Mouse (Mus musculus) forebrain, embryonic 10.5 days (tissue): ENCODE measurements around the gene Ccdc148. TPM values are rescaled to one million over a fixed set of nuclear protein-coding genes. Genes with fewer than 3 reads are reported as not detected.

Experiments used
- DNase-seq: peaks from one replicate; pipeline ENCODE4 v3.0.0-alpha.2; 2017; ENCODE audit warnings: low spot score; ENCODE audit errors: extremely low spot score
- H3K27ac ChIP-seq: fragments of 300-500 bp; sonication (generic); 2 replicates; pipeline ENCODE4 v1.5.1; 2016; ENCODE audit warnings: mild to moderate bottlenecking
- H3K27me3 ChIP-seq: fragments of 300-500 bp; sonication (generic); 2 replicates; pipeline ENCODE4 v1.6.1; 2016; ENCODE audit warnings: mild to moderate bottlenecking; ENCODE audit not compliant: poor library complexity, severe bottlenecking
- H3K36me3 ChIP-seq: fragments of 300-500 bp; sonication (generic); replicated peaks from 2 replicates; pipeline ENCODE4 v1.6.1; 2016; ENCODE audit warnings: mild to moderate bottlenecking, moderate library complexity
- H3K4me1 ChIP-seq: fragments of 300-500 bp; sonication (generic); 2 replicates; pipeline ENCODE4 v1.6.1; 2016
- H3K4me3 ChIP-seq: fragments of 300-500 bp; sonication (generic); 2 replicates; pipeline ENCODE4 v1.5.1; 2016; ENCODE audit warnings: mild to moderate bottlenecking, moderate library complexity
- H3K9me3 ChIP-seq: fragments of 300-500 bp; sonication (generic); 2 replicates; pipeline ENCODE4 v1.6.1; 2016; ENCODE audit warnings: mild to moderate bottlenecking, moderate library complexity
- WGBS: fragments of 180-500 bp; shearing (Covaris S2); methylation state at CpG from one replicate; pipeline ENCODE4 v1.1.7; 2016; 5-methylcytosine and 5-hydroxymethylcytosine counted together
- polyA plus RNA-seq: library from polyadenylated mRNA; unstranded; fragments of >200 nt; fragmentation: Nextera tagmentation; extraction: Ambion mirVana; gene quantifications from 2 replicates; pipeline ENCODE4 v1.2.1, GENCODE M21; 2016

Ccdc148 gene
- polyA plus RNA-seq, 1 experiment from 2014 or later, result 1.3 TPM

DNA sequence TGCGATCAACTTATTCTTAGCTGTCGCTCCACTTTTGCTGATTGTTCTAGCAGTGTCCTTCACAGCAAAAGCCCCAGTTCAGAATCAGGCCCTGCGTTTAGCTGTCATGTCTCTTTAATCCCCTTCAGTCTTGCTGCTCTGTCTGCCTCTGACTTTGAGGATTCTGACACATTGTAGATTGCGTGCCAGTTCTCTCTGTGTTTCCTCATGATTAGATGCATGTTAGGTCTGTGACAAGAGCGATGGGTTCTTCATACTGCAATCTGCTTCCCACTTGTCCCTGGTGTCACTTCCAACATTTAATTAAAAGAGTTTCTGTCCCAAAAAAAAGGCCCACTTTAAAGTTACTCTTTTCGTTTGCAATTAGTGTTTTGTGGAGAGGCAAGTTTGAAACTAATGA is 126.2 kb downstream of the Ccdc148 start:
- Histone ChIP-seq H3K36me3 (no peaks in the 10 kb centered on the region), H3K9me3 (no peaks in the 10 kb centered on the region), H3K27ac (no peak overlapping the region), H3K27me3 (no peaks in the 10 kb centered on the region), H3K4me1 (no peaks in the 10 kb centered on the region), H3K4me3 (no peak overlapping the region)
- WGBS, result 87% methylated on average over 6 of the region's 6 CpGs
- DNase-seq, result no peak

DNA sequence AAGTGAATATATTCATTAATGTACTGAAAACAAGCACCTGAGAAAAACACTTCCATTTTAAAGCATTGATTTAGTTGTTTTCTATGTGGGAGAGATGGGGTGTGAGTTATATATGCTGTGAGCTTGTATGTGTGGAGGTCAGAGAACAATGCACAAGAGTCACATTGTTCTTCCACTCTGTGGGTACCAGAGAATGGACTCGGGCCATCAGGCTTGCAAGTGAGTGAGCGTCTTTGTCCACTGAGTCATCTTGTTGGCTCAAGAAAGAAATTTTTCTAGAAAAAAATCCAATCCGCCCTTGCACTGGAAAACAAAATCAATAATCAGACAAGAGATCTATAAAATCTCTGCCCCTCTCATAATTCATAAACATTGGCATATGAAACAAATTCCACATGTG is 135.9 kb downstream of the Ccdc148 start:
- H3K9me3 ChIP-seq, result no peaks in the 10 kb centered on the region
- H3K27ac ChIP-seq, result no peak overlapping the region
- H3K4me1 ChIP-seq, result no peaks in the 10 kb centered on the region
- DNase-seq, result no peak
- WGBS, result 86% methylated on average over 3 of the region's 3 CpGs
- H3K36me3 ChIP-seq, result no peaks in the 10 kb centered on the region
- no peak overlapping the region for H3K4me3 ChIP-seq
- H3K27me3 ChIP-seq, result no peaks in the 10 kb centered on the region

DNA sequence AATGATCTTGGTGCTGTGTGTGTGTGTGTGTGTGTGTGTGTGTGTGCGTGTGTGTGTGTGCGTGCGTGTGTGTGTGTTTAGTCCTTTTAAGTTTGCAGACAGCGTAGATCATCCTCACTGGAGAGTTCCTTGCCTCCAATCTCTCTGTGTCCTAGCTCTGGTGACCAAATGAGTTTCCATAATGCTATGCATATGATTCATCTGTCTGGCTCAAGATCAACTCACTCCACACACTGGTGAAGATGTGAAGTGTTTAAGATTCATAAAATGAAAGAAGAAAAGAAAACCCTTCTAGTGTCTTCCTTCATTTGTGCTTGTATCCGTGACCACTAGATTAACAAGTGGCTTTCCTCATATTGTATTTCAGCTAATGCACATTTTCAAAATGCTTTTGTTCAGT is 153.1 kb downstream of the Ccdc148 start:
- 96% methylated on average over 5 of the region's 5 CpGs for WGBS
- DNase-seq, result no peak
- H3K27me3 ChIP-seq, result no peaks in the 10 kb centered on the region
- no peaks in the 10 kb centered on the region for H3K4me1 ChIP-seq
- no peak overlapping the region for H3K4me3 ChIP-seq
- H3K36me3 ChIP-seq, result no peaks in the 10 kb centered on the region
- H3K27ac ChIP-seq, result no peak overlapping the region
- no peaks in the 10 kb centered on the region for H3K9me3 ChIP-seq

DNA sequence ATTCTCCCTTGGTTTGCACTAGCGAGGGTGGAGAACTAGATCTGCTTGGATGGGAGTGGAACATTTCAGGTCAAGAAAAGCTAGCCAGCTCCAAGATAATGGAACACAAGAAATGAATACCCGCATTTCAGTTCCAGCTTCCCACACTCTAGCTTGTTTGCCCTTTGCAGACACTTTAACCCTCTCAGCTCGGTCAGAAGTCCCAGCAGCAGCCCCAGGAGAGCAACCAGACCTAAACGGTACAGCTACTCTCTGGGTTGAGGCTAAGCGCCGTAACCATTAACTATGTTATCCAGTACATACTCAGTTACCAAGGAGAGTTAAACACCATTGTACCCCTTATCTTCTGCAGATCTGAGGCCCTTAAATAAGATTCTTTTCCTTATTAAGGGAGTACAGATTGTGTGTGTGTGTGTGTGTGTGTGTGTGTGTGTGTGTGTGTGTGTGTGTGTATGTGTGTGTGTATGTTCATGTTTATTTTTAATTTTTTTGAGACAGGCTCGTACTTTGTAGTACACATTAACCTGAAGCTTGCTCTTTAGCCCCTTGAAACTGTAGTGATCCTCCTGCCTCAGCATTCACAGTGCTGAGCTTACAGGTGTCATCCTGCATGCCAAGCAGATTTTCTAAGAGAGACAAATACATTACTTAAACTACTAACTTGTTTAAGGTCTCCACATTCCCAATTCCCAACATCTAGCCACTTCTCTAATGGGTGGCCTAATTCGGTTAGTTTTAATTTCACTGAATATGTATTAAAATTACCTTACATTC is 153.7 kb downstream of the Ccdc148 start:
- DNase-seq, result no peak
- H3K27me3 ChIP-seq, result no peaks in the 10 kb centered on the region
- no peaks in the 10 kb centered on the region for H3K9me3 ChIP-seq
- no peaks in the 10 kb centered on the region for H3K4me1 ChIP-seq
- H3K36me3 ChIP-seq, result no peaks in the 10 kb centered on the region
- H3K4me3 ChIP-seq, result no peak overlapping the region
- 92% methylated on average over 8 of the region's 8 CpGs for WGBS
- no peak overlapping the region for H3K27ac ChIP-seq

DNA sequence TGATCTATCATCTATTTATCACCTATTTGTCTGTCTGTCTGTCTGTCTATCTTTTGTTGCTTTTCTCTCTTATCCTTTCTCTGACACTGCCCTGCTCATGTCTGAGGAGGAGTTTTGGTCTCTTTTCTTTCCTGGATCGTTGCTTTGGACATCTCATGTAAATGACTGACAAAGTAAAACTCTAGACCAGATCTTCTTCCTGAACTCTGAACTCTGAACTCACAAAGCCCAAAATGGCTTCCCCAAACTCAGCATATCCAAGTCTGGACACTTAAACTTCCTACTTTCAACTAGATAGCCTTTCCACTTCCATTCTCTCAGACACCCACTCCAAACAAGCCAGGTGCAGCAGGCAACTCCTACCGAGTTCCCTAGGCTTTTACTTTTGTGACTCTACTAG is 163.3 kb downstream of the Ccdc148 start:
- Histone ChIP-seq H3K4me1 (no peaks in the 10 kb centered on the region), H3K36me3 (no peaks in the 10 kb centered on the region), H3K4me3 (no peak overlapping the region), H3K27ac (no peak overlapping the region), H3K9me3 (no peaks in the 10 kb centered on the region), H3K27me3 (no peaks in the 10 kb centered on the region)
- WGBS, result 77% methylated on average over 2 of the region's 2 CpGs
- no peak for DNase-seq

DNA sequence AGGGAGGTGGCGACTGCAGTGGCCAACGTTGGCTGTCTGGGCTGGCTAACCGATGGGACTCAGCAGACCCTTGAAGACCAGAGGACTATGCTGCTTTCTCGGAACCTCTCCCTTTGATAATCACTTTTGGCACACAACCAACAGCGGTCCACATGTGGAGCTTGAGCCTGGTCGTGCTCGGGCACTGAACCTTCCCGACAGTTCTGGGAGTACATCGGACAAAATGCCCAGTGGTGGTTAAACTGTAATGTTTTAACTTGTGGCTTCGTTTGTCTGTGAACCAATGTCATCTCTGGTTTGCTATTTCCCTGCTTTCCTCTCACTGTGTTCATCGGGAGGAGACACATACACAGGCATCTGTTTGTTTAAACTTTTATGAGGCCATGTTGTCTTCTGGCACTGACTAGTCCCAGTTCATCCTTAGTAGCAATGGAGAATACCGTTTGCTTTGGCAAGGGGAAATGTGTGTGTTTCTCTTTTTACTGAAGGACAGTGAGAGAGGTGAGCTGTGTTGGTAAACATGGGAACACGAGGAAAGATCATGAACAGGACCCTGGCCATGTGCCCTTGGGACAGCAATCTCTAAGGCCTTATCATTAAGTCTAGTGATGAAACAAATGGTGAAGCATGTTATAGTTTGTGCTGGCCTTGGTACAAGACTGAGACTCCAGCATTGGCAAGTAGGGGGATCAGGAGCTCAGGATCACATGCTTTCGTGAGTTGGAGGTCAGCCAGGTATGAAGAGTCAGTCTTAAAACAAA is 167.9 kb downstream of the Ccdc148 start:
- no peak for DNase-seq
- no peak overlapping the region for H3K4me3 ChIP-seq
- H3K36me3 ChIP-seq, result no peaks in the 10 kb centered on the region
- no peak overlapping the region for H3K27ac ChIP-seq
- H3K4me1 ChIP-seq, result no peaks in the 10 kb centered on the region
- peaks cover 5% of the 10 kb centered on the region for H3K9me3 ChIP-seq
- 88% methylated on average over 14 of the region's 14 CpGs for WGBS
- H3K27me3 ChIP-seq, result no peaks in the 10 kb centered on the region

DNA sequence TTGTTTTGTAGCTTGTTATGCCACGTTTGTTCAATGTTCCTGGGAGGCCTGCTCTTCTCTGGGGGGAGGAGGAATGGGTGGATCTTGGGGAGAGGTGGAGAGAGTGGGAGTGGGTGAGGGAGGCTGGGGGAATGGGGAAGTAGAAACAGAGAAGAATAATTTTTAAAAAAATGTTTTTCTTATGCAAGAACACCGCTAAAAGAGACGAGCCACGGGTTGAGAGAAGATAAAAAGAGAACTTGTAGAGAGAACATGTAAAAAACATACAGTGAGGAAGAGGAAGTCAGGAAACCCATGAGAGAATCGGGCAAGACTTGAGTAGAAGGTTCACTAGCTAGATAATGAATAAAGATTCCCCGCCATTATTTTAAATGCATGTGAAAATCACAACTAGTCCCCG is 182.4 kb downstream of the Ccdc148 start:
- Histone ChIP-seq H3K27me3 (no peaks in the 10 kb centered on the region), H3K4me3 (no peak overlapping the region), H3K4me1 (peaks cover 7% of the 10 kb centered on the region; the same call in 1 of the 2 replicates), H3K36me3 (no peaks in the 10 kb centered on the region), H3K27ac (no peak overlapping the region), H3K9me3 (no peaks in the 10 kb centered on the region)
- WGBS, result 91% methylated on average over 7 of the region's 7 CpGs
- no peak for DNase-seq

DNA sequence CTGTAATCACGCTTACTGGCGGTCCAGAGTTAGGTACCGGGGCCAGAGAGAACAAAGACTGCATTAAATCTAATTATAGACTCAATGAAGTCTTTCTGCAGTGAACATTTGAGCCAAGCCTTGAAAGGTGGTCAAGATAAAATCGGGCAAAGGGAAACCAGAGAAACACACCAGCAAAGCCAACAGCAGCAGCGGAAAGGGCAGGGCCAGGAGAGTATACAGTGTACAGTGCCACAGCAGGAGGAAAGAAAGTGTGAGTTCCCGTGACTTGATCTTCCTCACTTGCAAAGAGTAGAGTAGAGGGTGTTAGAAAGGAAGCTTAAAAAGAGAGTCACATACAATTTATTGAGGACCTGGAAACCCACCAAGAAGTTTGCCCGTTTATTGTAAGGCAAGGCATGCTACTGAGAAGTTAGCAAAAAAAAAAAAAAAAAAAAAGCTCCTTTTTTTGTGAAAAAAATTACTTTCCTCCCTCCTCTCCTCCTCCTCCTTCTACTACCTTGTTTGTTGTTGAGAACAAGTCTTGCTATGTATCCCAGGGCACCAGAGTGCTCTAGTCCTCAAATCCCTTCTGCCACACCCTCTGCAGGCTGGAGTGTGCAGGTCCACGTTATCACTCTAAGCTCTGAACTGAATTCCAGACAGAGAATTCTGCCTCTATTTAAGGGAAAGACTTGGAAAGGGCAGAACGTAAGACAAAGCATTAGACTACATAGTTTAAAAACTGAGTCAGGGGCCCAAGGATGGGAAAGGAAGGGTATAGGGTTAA is 188.8 kb downstream of the Ccdc148 start:
- 65% methylated on average over 9 of the region's 9 CpGs for WGBS
- Histone ChIP-seq H3K36me3 (no peaks in the 10 kb centered on the region), H3K27me3 (no peaks in the 10 kb centered on the region), H3K27ac (no peak overlapping the region), H3K9me3 (no peaks in the 10 kb centered on the region), H3K4me1 (peaks cover 15% of the 10 kb centered on the region), H3K4me3 (no peak overlapping the region)
- DNase-seq, result no peak

DNA sequence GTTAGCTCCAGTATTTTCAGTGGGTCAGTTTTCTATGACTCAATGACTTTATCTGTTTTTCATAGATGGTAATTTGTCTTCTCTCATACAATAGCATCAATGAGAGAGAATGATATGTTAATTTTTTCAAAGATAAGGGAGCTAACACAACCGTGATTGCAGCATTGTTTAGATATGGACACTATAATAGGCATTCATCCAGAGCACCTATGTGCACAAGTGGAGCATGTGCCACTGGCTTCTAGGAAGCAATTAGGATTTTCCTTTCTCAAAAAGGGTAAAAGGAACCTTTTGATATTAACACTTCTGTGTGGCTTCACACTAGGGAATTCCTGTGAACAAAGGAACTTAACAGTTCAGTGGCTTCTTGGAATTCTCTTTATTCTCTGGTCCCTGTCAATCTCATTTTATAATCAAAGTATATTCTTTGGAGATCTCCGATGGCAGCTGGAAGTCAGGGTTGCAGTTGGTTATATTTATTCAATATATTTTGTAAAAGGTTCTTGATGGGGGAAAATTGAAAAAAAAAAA is 203.6 kb downstream of the Ccdc148 start:
- H3K4me3 ChIP-seq, result no peak overlapping the region
- peaks cover 5% of the 10 kb centered on the region for H3K27me3 ChIP-seq
- 28% methylated on average over 2 of the region's 2 CpGs for WGBS
- no peaks in the 10 kb centered on the region for H3K36me3 ChIP-seq
- H3K9me3 ChIP-seq, result no peaks in the 10 kb centered on the region
- no peak overlapping the region for H3K27ac ChIP-seq
- H3K4me1 ChIP-seq, result peaks cover 19% of the 10 kb centered on the region
- no peak for DNase-seq

DNA sequence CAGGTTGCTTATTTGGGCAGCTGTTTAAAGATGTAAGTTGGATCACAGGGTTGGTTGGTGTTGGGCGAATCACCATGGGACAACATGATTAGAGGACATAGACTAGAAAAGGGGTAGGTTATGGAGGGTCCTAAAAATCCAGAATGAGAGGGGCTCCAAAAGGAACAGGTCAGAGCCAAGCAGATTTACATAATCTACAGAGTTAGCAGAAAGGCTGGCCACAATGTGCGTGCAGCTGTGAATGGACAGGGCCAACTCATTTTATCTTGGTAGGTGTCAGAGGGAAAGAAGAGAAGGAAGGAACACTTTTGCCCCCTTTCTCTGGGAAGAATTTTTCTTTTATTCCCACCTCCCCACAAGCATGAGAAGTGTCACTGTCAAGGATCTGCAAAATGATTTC is 204.1 kb downstream of the Ccdc148 start:
- Histone ChIP-seq H3K9me3 (no peaks in the 10 kb centered on the region), H3K4me3 (no peak overlapping the region), H3K36me3 (no peaks in the 10 kb centered on the region), H3K27ac (no peak overlapping the region), H3K4me1 (peaks cover 19% of the 10 kb centered on the region), H3K27me3 (peaks cover 5% of the 10 kb centered on the region)
- no peak for DNase-seq
- WGBS, result 60% methylated on average over 2 of the region's 2 CpGs

DNA sequence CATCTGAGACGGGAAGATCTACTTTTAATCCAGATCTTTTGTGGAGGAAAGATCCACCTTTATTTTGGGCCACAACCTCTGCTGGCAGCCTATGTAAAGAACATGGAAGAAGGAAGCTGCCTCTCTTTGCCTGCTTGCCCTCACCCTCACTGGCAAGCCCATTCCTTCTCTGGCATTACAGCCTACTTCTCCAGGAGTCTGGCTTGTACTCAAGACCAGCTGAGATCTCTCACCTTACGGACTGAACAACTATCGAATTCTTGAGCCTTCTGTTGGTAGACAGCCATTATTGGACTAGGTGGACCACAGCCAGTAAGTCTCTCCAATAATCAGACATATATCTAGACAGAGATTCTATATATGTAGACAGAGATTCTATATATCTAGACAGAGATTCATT is 208.4 kb downstream of the Ccdc148 start:
- no peak overlapping the region for H3K4me3 ChIP-seq
- no peaks in the 10 kb centered on the region for H3K9me3 ChIP-seq
- no peaks in the 10 kb centered on the region for H3K36me3 ChIP-seq
- H3K27me3 ChIP-seq, result no peaks in the 10 kb centered on the region
- no peak for DNase-seq
- WGBS, result 92% methylated on average over 3 of the region's 3 CpGs
- H3K4me1 ChIP-seq, result peaks cover 12% of the 10 kb centered on the region
- no peak overlapping the region for H3K27ac ChIP-seq

DNA sequence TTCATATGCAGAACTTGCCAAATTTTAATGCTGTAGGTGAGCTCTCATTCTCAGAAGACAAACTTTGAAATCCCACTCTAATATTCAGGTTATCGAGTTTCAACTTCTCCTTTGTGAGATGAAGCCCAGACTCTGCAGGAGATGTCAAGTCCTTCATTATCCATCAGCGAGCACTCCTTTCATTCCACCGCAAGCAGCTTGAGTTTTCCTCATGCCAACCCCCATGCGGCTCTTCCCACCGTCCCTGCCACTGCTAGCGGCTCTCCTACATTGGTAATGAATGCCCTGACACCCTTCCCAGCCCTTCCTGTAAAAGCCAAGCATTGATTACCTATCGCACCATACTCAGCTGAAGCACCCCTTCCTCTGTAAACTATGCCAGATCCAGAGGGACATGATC is 211.7 kb downstream of the Ccdc148 start:
- no peak overlapping the region for H3K4me3 ChIP-seq
- WGBS, result 71% methylated on average over 7 of the region's 7 CpGs
- H3K27ac ChIP-seq, result no peak overlapping the region
- H3K9me3 ChIP-seq, result no peaks in the 10 kb centered on the region
- DNase-seq, result no peak
- H3K27me3 ChIP-seq, result no peaks in the 10 kb centered on the region
- no peaks in the 10 kb centered on the region for H3K4me1 ChIP-seq
- H3K36me3 ChIP-seq, result no peaks in the 10 kb centered on the region

DNA sequence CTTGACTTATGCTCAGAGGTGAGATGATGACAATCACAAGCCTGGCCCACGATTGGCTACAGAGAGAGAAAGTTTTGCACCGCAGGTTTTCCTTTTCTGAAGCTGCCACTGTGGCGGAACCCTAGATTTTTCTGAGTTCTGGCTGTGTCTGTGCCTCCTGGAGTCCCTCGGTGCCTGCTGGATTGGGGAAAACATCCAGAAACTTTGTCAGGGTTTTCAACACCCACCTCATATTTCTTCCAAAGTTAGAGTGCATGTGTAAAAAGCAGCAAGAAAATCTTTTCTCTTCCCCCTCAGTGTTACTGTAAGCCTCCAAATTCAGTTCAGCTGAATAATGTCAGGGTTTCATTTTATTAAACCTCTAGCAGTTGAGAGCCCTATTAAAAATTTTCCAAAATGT is 219.1 kb downstream of the Ccdc148 start:
- Histone ChIP-seq H3K9me3 (no peaks in the 10 kb centered on the region), H3K27ac (no peak overlapping the region), H3K36me3 (no peaks in the 10 kb centered on the region), H3K4me3 (no peak overlapping the region), H3K27me3 (no peaks in the 10 kb centered on the region), H3K4me1 (no peaks in the 10 kb centered on the region)
- DNase-seq, result no peak
- 89% methylated on average over 4 of the region's 4 CpGs for WGBS
